Mouse (Mus musculus): ENCODE data around the gene Btbd35f29.
"Not testable (repeated sequence)": the region's sequence is repeated elsewhere in the genome, so short reads cannot be mapped to it uniquely, and the experiment has no call there.

Btbd35f29 gene

DNA sequence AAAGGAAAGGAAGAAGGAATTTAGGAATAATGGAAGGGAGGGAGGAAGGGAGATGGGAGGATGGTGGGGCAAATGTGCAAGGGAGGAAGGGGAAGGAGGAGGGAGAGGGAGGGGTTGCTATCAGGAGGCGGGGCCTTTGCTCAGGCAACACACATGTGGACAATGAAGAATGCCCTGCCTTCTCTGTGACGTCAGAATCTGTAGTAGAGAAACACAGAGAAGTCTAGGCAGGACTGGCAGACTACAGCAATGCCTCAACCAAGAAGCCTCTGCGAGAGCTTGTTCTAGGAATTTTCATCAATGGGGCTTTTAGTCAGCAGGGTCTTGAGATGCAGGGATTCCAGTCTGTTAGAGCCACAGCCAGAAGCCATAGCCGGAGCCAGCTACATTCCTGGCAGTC, at the start of gene Btbd35f29:
Btbd35f29 (plus strand) TSS at position 301 of the 400 bp plus-strand sequence.
- not testable (repeated sequence) for DNase-seq

- DNase-seq: not testable (repeated sequence)
Measured at GRCm38 (mm10) chrX:31141416-31141815, 23.9 kb downstream of the Btbd35f29 start.

DNA sequence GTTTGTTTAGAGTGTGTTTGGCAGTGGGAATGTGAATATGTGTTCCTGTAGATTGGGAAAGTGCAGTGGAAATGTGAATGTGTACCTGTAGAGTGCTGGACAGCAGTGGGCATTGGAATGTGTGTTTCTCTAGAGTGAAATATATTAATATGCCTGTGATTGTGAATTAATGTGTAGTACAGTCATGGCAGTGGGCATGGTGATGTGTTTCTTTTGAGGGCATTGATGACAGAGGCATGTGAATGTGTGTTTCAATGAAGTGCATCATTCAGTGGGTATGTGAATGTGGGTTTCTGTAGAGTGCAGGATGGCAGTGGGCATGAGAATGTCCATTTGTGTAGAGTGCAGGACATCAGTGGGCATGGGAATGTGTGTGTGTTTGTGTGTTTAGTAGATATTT, 27.7 kb downstream of the Btbd35f29 start:
- DNase-seq: not testable (repeated sequence)

- DNase-seq: not testable (repeated sequence)
Measured at GRCm38 (mm10) chrX:31145835-31146234, 28.4 kb downstream of the Btbd35f29 start.

DNA sequence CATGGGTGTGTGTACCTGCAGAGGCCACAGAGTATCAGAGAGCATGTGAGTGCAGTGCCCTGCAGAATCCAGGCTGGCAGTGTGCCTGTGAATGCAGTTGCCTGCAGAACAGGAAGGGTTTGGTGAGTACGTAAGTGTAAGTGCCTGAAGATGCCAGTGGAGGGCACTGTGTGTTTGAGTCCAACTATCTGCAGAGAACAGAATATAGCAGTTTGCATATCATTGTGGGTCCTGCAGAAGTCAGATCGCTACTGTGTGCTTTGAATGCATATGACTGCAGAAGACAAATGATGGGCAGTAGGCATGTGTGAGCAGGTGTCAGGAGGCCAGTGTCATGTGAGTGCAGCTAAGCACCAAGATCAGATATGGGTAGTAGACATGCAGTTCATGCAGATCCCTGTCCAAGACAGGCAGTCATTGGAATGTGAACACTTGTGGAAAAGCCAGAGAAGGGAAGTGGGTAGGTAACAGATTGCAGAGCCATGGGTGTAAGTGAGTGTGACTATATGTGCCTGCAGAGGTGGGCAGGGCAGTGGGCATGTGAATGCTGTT, 41.1 kb downstream of the Btbd35f29 start:
- not testable (repeated sequence) for DNase-seq

DNA sequence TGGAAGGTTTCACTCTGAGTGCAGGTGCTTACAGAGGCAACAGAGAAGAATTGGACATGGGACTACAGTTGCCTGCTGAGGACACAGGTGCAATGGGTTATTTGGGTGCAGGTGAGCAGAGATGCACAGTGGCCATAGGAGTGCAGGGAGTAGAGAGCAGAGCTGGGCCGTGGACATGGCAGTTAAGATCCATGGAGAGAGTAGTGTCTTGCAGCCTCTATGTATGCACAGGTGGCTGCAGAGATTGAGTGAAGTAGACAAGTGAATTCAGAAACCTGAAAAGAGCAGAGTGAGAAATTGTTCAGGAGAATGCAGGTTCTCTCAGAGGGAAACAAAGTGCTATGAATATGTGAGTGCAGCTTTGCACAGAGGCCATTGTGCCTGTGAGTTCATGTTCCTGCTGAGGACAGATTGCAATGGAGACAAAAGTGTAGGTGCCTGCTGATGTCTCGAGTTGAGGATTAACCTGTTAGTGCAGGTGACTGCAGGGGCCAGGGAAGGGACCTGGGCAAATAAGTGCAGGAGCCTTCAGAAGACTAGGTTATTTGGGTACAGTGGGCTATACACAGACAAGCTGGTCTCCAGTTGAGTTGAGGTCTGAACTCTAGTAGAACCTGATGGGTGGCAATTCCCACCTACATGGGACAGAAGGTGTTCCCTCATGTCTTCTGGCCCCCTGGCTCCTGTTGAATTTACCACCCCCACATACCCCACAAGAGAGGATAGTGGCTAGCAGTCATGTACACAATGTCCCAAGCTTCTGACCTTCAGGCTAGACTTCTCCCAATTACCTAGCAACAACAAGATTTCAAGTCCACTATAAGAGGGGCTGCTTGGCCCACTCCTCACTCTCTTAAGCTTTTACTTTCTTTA, 42.2 kb downstream of the Btbd35f29 start:
- DNase-seq: not testable (repeated sequence)

GRCm38 (mm10) chrX:31160554-31160953, 43.1 kb downstream of the Btbd35f29 start:
- DNase-seq: not testable (repeated sequence)

DNA sequence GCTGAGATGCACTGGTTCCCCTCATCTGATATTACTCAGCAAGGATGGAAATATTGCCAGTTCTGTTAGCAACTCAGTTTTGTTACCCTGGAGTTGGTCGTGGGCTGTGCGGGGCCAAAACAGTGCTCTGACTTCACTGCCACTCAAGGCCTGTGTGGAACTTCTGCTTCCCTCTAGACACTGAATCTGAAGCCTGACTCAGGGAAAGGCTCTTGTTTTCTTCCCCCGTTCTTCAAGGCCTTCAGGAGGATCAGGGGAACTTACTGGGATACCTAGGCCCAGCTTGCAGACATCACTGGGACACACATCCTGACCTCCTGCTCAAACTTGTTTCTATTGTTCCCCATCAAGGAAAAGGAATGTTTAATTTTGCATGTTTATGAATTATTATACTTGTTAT, 45.2 kb downstream of the Btbd35f29 start:
- DNase-seq: not testable (repeated sequence)

- not testable (repeated sequence) for DNase-seq
Measured at GRCm38 (mm10) chrX:31165193-31165592, 47.7 kb downstream of the Btbd35f29 start.

Data from lung, adult 18-20 months (tissue).